ENCODE assay signal across 37 mouse cellular contexts in genomic region chr16:8714851-8715250, GRCm38 (mm10). TPM values are rescaled to one million over a fixed set of nuclear protein-coding genes. Genes with fewer than 3 reads are reported as not detected.
DNase-seq lines count a peak whose midpoint lies in the region; ATAC-seq lines count a peak whose summit lies in the region.
"Had no signal": no experiment of that assay in that cellular context is flagged by ENCODE, and none has a peak within 500 bp of the region (broad histone marks: within the 10 kb centered on the region; RNA-seq: fewer than 3 reads in every experiment).

No protein-coding gene starts in this region.

- H3K9ac ChIP-seq in lung, embryonic 15.5 days, result no peak overlapping the region
- H3K9ac ChIP-seq: embryonic facial prominence, embryonic 15.5 days; forebrain, postnatal 0 days; heart, embryonic 13.5 days; hindbrain, embryonic 12.5 days; hindbrain, embryonic 15.5 days had no signal

- peak; percentile 29; the same call in 1 of the 2 replicates for ATAC-seq in lung, embryonic 15.5 days (ENCODE audit: borderline replicate concordance, extremely low read depth, low FRiP score, low TSS enrichment)
- ATAC-seq: activated CD4-positive, CD25-positive, alpha-beta regulatory T cell, adult 4 months; CD4-positive, CD25-positive, alpha-beta regulatory T cell, adult 4 months; forebrain, embryonic 14.5 days; forebrain, postnatal 0 days had no signal

- H3K4me3 ChIP-seq in lung, embryonic 15.5 days, result no peak overlapping the region
- H3K4me3 ChIP-seq: embryonic facial prominence, embryonic 15.5 days; heart, adult 2 months; heart, embryonic 10.5 days; heart, embryonic 13.5 days; hindbrain, embryonic 12.5 days; hindbrain, embryonic 15.5 days had no signal

- H3K9me3 ChIP-seq in lung, embryonic 15.5 days, result no peaks in the 10 kb centered on the region
- H3K9me3 ChIP-seq: embryonic facial prominence, embryonic 15.5 days; heart, embryonic 10.5 days; heart, embryonic 13.5 days; hindbrain, embryonic 12.5 days; hindbrain, embryonic 15.5 days had no signal

- no peak overlapping the region for H3K27ac ChIP-seq in lung, embryonic 15.5 days
- H3K27ac ChIP-seq: embryonic facial prominence, embryonic 15.5 days; heart, adult 2 months; heart, embryonic 10.5 days; heart, embryonic 13.5 days; hindbrain, embryonic 12.5 days; hindbrain, embryonic 15.5 days had no signal

- peak; percentile 51 for DNase-seq in gastrocnemius, adult 18-20 months (ENCODE audit: low spot score)
- DNase-seq in gastrocnemius, postnatal 36 days, result no peak
- peak; percentile 15 for DNase-seq in gastrocnemius, postnatal 25 days
- DNase-seq in gastrocnemius, postnatal 14 days, result no peak
- DNase-seq in lung, postnatal 4 days, result no peak
- DNase-seq in B cell, adult 2 months, result no peak
- DNase-seq: adrenal gland, adult 8-10 months; adrenal gland, postnatal 25 days; cerebellum, adult 11-12 months; cerebellum, adult 8-10 months; cerebellum, postnatal 10 days; cerebellum, postnatal 36 days; embryo, embryonic 11 days; forebrain, postnatal 0 days; heart, adult 2 months; heart, postnatal 14 days; heart, postnatal 4 days; kidney, adult 2 months had no signal

- H3K27me3 ChIP-seq in lung, embryonic 15.5 days, result no peaks in the 10 kb centered on the region
- H3K27me3 ChIP-seq: embryonic facial prominence, embryonic 15.5 days; heart, embryonic 13.5 days; hindbrain, embryonic 12.5 days; hindbrain, embryonic 15.5 days had no signal

- H3K4me1 ChIP-seq in lung, embryonic 15.5 days, result peaks cover 13% of the 10 kb centered on the region

- no peak overlapping the region for H3K4me2 ChIP-seq in lung, embryonic 15.5 days
- H3K4me2 ChIP-seq: embryonic facial prominence, embryonic 15.5 days; heart, embryonic 13.5 days; hindbrain, embryonic 12.5 days; hindbrain, embryonic 15.5 days had no signal

- 87% methylated on average over 5 of the region's 5 CpGs for whole genome bisulfite sequencing in lung, embryonic 15.5 days

- intact Hi-C loops in gastrocnemius, postnatal 36 days (cut with DNase I), result no loop called here
- intact Hi-C loops in gastrocnemius, postnatal 14 days (cut with DNase I; ENCODE audit: low total_unique reads), result no loop called here

- H3K36me3 ChIP-seq in lung, embryonic 15.5 days, result peaks cover 47% of the 10 kb centered on the region

RNA-seq across cellular contexts. Expression of gene Gm5767, which starts 34.3 kb away (rescaled TPM):
- not detected for total RNA-seq in gastrocnemius, adult 18-20 months (2021)
- not detected for total RNA-seq in gastrocnemius, postnatal 36 days (2021)
- total RNA-seq in gastrocnemius, postnatal 25 days (2021), result not detected
- total RNA-seq in gastrocnemius, postnatal 14 days (2021), result not detected
- not detected in 2 replicates for polyA plus RNA-seq in lung, embryonic 15.5 days (2015; fragmentation: Nextera tagmentation; extraction: Ambion mirVana)
- total RNA-seq: adrenal gland, adult 8-10 months; adrenal gland, postnatal 25 days; ES-E14; forebrain, postnatal 0 days; granulocyte monocyte progenitor cell, adult 5-6 weeks; heart, adult 2 months; heart, postnatal 14 days; heart, postnatal 4 days had no signal
- polyA plus RNA-seq: activated CD4-positive, CD25-positive, alpha-beta regulatory T cell, adult 4 months; brain, embryonic 14.5 days; C2C12; CD4-positive, CD25-positive, alpha-beta regulatory T cell, adult 4 months; cortical plate, adult 2 months; embryonic facial prominence, embryonic 11.5 days; embryonic facial prominence, embryonic 15.5 days; forebrain, embryonic 11.5 days; forebrain, embryonic 14.5 days; forebrain, postnatal 0 days; frontal cortex, adult 2 months; heart, embryonic 10.5 days; heart, embryonic 13.5 days; heart, embryonic 16.5 days; hindbrain, embryonic 12.5 days; hindbrain, embryonic 15.5 days; intestine, embryonic 14.5 days had no signal

RNA-seq across cellular contexts. Expression of gene Carhsp1, which starts 42.9 kb away (rescaled TPM):
- total RNA-seq in gastrocnemius, adult 18-20 months (2021), result 1 to 10 TPM; 4.7 to 7.9 TPM
- total RNA-seq in gastrocnemius, postnatal 36 days (2021), result 1 to 10 TPM; 5.4 to 6.4 TPM
- total RNA-seq in gastrocnemius, postnatal 25 days (2021), result 10 to 100 TPM in 1 of 2 experiments, 1 to 10 TPM in 1; 8.6 to 10.5 TPM
- 10 to 100 TPM; 12.7 to 13.2 TPM for total RNA-seq in gastrocnemius, postnatal 14 days (2021)
- 93.7 and 96.8 TPM in 2 replicates for polyA plus RNA-seq in lung, embryonic 15.5 days (2015; fragmentation: Nextera tagmentation; extraction: Ambion mirVana)

Comparison
In these comparisons a context has a peak if more than half of its experiments do, and no peak if none do; other contexts are left out.
1. DNase-seq: peak in gastrocnemius, adult 18-20 months (single experiment) and gastrocnemius, postnatal 25 days (single experiment); none in gastrocnemius, postnatal 36 days (0 of 2), gastrocnemius, postnatal 14 days (single experiment), lung, postnatal 4 days (0 of 2) and B cell, adult 2 months (0 of 2).